Mouse (Mus musculus): ENCODE results near the gene Gtf2ird2. TPM values are rescaled to one million over a fixed set of nuclear protein-coding genes. Genes with fewer than 3 reads are reported as not detected.

Gtf2ird2 gene
- polyA plus RNA-seq, 1 experiment = 5.6 TPM

GRCm38 (mm10) chr5:134237936-134238760 is 54.3 kb downstream of the Gtf2ird2 start:
- Histone ChIP-seq H3K4me3 (ENCODE audit: insufficient read depth, low read depth, low read length) (no peak overlapping the region), H3K27ac (ENCODE audit: insufficient read depth, low read depth, low read length) (no peak overlapping the region), H3K36me3 (ENCODE audit: control insufficient read depth, insufficient read depth, low read length) (peaks cover 8% of the 10 kb centered on the region), H3K27me3 (replicated peaks; ENCODE audit: control insufficient read depth, insufficient read depth, low read length) (no peaks in the 10 kb centered on the region), H3K4me1 (ENCODE audit: control insufficient read depth, insufficient read depth, low read length) (no peaks in the 10 kb centered on the region)
- no peak for DNase-seq
- TF ChIP-seq CTCF (conservative IDR thresholded peaks at IDR 0.05; ENCODE audit: insufficient read depth, insufficient read length, low read depth, low read length) = no peak
- no peak for TF ChIP-seq POLR2A (IDR thresholded peaks at IDR 0.05; ENCODE audit: low read depth, low read length)
- WGBS = 81% methylated on average over 28 of the region's 28 CpGs

DNA sequence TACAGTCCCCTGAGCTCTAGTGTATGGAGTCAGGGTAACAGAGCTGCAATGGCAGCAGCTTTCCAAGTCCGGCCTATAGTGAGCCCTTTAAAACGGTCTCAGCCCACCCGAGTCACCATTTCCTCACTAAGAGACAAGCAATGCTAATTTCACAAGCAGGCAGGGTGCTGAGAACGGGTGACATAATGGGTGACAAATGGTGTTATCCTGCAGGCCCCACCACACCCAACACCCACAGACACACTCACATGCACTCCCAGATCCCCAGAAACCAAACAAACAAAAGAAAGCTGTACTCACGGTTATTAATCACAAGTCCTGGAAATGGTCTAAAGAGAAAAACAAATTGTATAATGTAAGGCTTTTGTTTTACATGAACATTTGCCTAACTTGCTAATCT is 58.0 kb downstream of the Gtf2ird2 start:
- no peak for DNase-seq
- H3K27ac ChIP-seq (ENCODE audit: insufficient read depth, low read depth, low read length) = no peak overlapping the region
- TF ChIP-seq CTCF (conservative IDR thresholded peaks at IDR 0.05; ENCODE audit: insufficient read depth, insufficient read length, low read depth, low read length) = no peak
- no peak for TF ChIP-seq POLR2A (IDR thresholded peaks at IDR 0.05; ENCODE audit: low read depth, low read length)
- H3K36me3 ChIP-seq (ENCODE audit: control insufficient read depth, insufficient read depth, low read length) = peaks cover 17% of the 10 kb centered on the region
- H3K4me1 ChIP-seq (ENCODE audit: control insufficient read depth, insufficient read depth, low read length) = no peaks in the 10 kb centered on the region
- no peak overlapping the region for H3K4me3 ChIP-seq (ENCODE audit: insufficient read depth, low read depth, low read length)
- no peaks in the 10 kb centered on the region for H3K27me3 ChIP-seq (replicated peaks; ENCODE audit: control insufficient read depth, insufficient read depth, low read length)
- 81% methylated on average over 5 of the region's 5 CpGs for WGBS

DNA sequence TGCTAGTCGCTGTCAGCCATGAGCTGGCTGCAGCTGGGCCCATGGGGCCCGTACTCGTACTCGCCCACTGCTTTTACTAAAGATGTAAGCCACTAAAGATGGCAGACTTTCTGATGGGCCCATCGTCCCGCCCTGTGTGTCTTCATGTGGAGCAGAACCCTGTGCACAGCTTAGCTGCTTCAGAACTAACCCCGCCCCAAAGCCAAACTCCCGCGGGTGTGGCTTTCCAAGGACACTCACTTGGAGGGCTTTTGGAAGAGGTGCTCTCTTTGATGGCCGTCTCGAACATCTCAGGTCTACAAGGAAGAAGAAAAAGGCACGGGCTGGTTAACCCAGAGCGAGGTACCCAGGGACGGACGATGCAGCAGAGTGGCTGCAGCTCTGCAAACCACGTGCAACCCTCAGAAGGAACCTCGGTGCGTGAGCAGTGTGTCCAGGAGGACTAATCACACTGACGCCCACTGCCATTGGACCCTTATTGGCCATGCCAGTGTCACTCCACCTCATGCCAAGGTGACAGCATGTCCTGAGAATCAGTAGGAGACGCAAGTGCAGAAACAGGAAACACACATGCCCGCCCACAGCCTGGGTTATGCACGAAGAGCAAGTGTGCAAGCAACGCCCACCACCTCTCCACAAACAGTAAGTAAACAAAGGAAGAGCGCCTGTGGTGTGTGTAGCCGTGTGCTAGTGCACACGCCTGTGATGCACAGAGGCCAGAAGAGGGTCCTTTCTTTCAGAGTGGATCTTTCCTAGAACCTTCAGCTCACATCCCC is 60.0 kb downstream of the Gtf2ird2 start:
- no peak overlapping the region for H3K27ac ChIP-seq (ENCODE audit: insufficient read depth, low read depth, low read length)
- peaks cover 19% of the 10 kb centered on the region for H3K36me3 ChIP-seq (ENCODE audit: control insufficient read depth, insufficient read depth, low read length)
- no peaks in the 10 kb centered on the region for H3K27me3 ChIP-seq (replicated peaks; ENCODE audit: control insufficient read depth, insufficient read depth, low read length)
- no peak overlapping the region for H3K4me3 ChIP-seq (ENCODE audit: insufficient read depth, low read depth, low read length)
- WGBS = 90% methylated on average over 26 of the region's 26 CpGs
- no peak for DNase-seq
- TF ChIP-seq POLR2A (IDR thresholded peaks at IDR 0.05; ENCODE audit: low read depth, low read length) = no peak
- no peak for TF ChIP-seq CTCF (conservative IDR thresholded peaks at IDR 0.05; ENCODE audit: insufficient read depth, insufficient read length, low read depth, low read length)
- no peaks in the 10 kb centered on the region for H3K4me1 ChIP-seq (ENCODE audit: control insufficient read depth, insufficient read depth, low read length)

GRCm38 (mm10) chr5:134244890-134245289 is 61.1 kb downstream of the Gtf2ird2 start:
- no peak overlapping the region for H3K4me3 ChIP-seq (ENCODE audit: insufficient read depth, low read depth, low read length)
- peaks cover 21% of the 10 kb centered on the region for H3K36me3 ChIP-seq (ENCODE audit: control insufficient read depth, insufficient read depth, low read length)
- TF ChIP-seq POLR2A (IDR thresholded peaks at IDR 0.05; ENCODE audit: low read depth, low read length) (no peak), CTCF (conservative IDR thresholded peaks at IDR 0.05; ENCODE audit: insufficient read depth, insufficient read length, low read depth, low read length) (no peak)
- H3K27me3 ChIP-seq (replicated peaks; ENCODE audit: control insufficient read depth, insufficient read depth, low read length) = no peaks in the 10 kb centered on the region
- DNase-seq = no peak
- no peak overlapping the region for H3K27ac ChIP-seq (ENCODE audit: insufficient read depth, low read depth, low read length)
- no peaks in the 10 kb centered on the region for H3K4me1 ChIP-seq (ENCODE audit: control insufficient read depth, insufficient read depth, low read length)
- WGBS = 85% methylated on average over 5 of the region's 5 CpGs

DNA sequence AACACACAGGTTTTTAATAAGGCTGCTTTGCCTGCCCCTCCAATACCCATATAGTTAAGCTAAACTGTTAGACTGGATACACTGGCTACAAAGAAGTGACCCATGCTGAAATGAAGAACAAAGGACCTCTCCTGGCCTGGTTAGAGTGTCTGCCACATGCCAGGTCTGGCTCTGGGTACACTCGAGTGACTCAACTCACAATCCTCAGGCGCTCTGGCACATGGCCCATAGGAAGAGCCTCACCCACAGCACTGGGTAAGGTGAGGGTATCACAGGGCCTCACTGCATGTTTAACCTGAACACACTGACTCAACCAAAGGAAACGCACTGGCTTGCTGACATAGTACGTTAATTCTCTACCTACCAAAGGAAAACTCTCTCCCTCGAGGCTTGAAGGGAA is 62.3 kb downstream of the Gtf2ird2 start:
- TF ChIP-seq CTCF (conservative IDR thresholded peaks at IDR 0.05; ENCODE audit: insufficient read depth, insufficient read length, low read depth, low read length) = no peak
- no peak for TF ChIP-seq POLR2A (IDR thresholded peaks at IDR 0.05; ENCODE audit: low read depth, low read length)
- DNase-seq = no peak
- WGBS = 77% methylated on average over 5 of the region's 5 CpGs
- H3K27me3 ChIP-seq (replicated peaks; ENCODE audit: control insufficient read depth, insufficient read depth, low read length) = no peaks in the 10 kb centered on the region
- no peaks in the 10 kb centered on the region for H3K4me1 ChIP-seq (ENCODE audit: control insufficient read depth, insufficient read depth, low read length)
- H3K4me3 ChIP-seq (ENCODE audit: insufficient read depth, low read depth, low read length) = no peak overlapping the region
- H3K36me3 ChIP-seq (ENCODE audit: control insufficient read depth, insufficient read depth, low read length) = peaks cover 18% of the 10 kb centered on the region
- H3K27ac ChIP-seq (ENCODE audit: insufficient read depth, low read depth, low read length) = no peak overlapping the region

DNA sequence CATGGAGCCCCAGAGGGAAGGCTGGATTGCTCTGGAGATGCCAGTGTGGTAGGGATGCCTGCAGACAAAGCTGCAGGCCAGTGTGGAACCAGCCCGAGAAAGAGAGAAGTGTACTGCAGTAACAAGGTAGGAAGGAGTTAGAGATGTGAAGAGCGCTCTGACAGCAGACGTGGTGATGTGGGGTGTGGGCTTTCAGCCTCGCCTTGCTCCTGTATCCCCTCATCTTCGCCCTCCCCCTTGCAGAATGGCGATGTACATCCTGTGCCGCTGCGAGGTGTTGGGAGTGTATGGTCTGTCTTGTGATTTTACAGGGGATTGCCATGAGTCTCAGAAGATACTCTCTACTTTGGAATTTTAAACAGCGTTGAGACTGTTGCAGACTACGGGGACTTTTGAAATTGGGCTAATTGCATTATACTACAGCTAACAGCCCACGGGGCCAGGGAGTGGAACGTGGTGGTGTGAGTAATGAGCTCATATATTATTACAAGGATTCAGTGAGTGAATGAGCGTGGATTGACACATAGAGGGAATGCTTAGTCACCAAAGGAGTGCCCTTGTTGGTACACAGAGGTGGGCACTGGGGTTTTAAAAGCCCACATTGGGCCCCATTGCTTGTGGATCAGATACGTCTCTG is 64.9 kb downstream of the Gtf2ird2 start:
- H3K36me3 ChIP-seq (ENCODE audit: control insufficient read depth, insufficient read depth, low read length) = peaks cover 10% of the 10 kb centered on the region
- no peak overlapping the region for H3K27ac ChIP-seq (ENCODE audit: insufficient read depth, low read depth, low read length)
- no peak for DNase-seq
- H3K27me3 ChIP-seq (replicated peaks; ENCODE audit: control insufficient read depth, insufficient read depth, low read length) = no peaks in the 10 kb centered on the region
- no peak for TF ChIP-seq POLR2A (IDR thresholded peaks at IDR 0.05; ENCODE audit: low read depth, low read length)
- TF ChIP-seq CTCF (conservative IDR thresholded peaks at IDR 0.05; ENCODE audit: insufficient read depth, insufficient read length, low read depth, low read length) = no peak
- H3K4me3 ChIP-seq (ENCODE audit: insufficient read depth, low read depth, low read length) = no peak overlapping the region
- H3K4me1 ChIP-seq (ENCODE audit: control insufficient read depth, insufficient read depth, low read length) = no peaks in the 10 kb centered on the region
- WGBS = 86% methylated on average over 14 of the region's 14 CpGs

DNA sequence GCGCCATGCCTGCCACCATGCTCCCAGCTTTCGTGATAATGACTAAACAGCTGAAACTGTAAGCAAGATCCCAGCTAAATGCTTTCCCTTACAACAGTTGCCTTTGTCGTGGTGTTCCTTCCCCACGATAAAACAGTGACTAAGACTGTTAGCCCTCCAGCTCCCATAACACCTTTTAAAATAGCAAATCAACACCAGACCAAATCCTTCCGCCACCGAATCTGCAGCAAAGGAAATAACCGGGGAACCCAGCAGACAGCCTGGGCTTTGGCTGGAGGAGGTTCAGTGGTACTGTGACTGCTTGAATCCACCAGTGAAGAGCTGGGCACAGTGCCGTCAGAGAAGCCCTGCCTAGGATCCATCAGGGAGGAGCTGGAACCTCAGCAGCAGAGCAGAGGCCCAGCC is 65.4 kb downstream of the Gtf2ird2 start:
- 90% methylated on average over 8 of the region's 8 CpGs for WGBS
- Histone ChIP-seq H3K4me1 (ENCODE audit: control insufficient read depth, insufficient read depth, low read length) (no peaks in the 10 kb centered on the region), H3K36me3 (ENCODE audit: control insufficient read depth, insufficient read depth, low read length) (peaks cover 9% of the 10 kb centered on the region), H3K4me3 (ENCODE audit: insufficient read depth, low read depth, low read length) (no peak overlapping the region), H3K27ac (ENCODE audit: insufficient read depth, low read depth, low read length) (no peak overlapping the region), H3K27me3 (replicated peaks; ENCODE audit: control insufficient read depth, insufficient read depth, low read length) (no peaks in the 10 kb centered on the region)
- DNase-seq = no peak
- TF ChIP-seq CTCF (conservative IDR thresholded peaks at IDR 0.05; ENCODE audit: insufficient read depth, insufficient read length, low read depth, low read length) (no peak), POLR2A (IDR thresholded peaks at IDR 0.05; ENCODE audit: low read depth, low read length) (no peak)

Data from kidney, adult 2 months (tissue).